Mouse (Mus musculus) erythroblast, embryonic 14.5 days (primary cell): ENCODE data around the gene Eif3c.

Experiments
- GATA1 ChIP-seq: IDR thresholded peaks from 2 replicates; pipeline ENCODE4 v1.6.1; 2012; ENCODE audit warnings: low read length, inconsistent platforms, mixed read lengths
- TAL1 ChIP-seq: IDR thresholded peaks from 3 replicates; pipeline ENCODE4 v1.6.1; 2012; ENCODE audit warnings: low read length, inconsistent platforms, mixed read lengths

- no peak for TF ChIP-seq GATA1
- no peak for TF ChIP-seq TAL1
Measured at GRCm38 (mm10) chr7:126606611-126607010, 40.4 kb upstream of the Eif3c start.
